Mouse (Mus musculus): ENCODE measurements around the gene Nol4l.

DNA sequence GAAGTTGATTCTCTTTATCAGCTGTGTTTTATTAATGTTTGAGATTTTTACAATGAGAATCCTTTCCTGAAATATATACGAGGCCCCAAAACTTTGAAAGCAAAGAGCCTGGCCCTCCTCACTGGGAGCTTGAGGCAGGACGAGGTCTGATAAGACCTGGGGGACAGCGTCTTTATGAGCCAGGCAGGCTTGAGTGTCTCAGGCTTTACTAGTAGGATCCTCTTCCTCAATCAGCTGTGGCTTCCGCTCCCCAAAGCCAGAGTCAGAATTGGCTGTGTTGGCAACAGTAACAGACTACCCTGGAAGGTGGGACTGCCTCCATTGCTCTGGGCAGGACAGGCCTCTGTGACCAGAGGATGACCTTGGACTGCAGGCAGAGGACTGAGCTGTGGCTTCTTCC lies 38.2 kb upstream of the Nol4l start:
- TF ChIP-seq CTCF (IDR thresholded peaks at IDR 0.05) (no peak), POLR2A (IDR thresholded peaks at IDR 0.05; ENCODE audit: insufficient read depth, low read depth, low read length) (no peak)
